Mouse (Mus musculus) testis, adult 2 months (tissue): ENCODE measurements at regions not wholly inside any gene's neighbourhood (a gene's known extent, or its start where the extent isn't known, plus 50 kb on each side); places are given as distances from the start of the nearest gene placed in this dataset.

ENCODE experiments used
- CTCF ChIP-seq: fragments of 200-500 bp; IDR thresholded peaks from 2 replicates; pipeline ENCODE4 v1.5.1; 2012; ENCODE audit warnings: low read depth, mild to moderate bottlenecking, inconsistent platforms, low read length, moderate library complexity; ENCODE audit not compliant: control insufficient read depth, insufficient read depth, insufficient replicate concordance
- POLR2A ChIP-seq: fragments of 200-500 bp; IDR thresholded peaks from 2 replicates; pipeline ENCODE4 v1.6.1; 2012; ENCODE audit warnings: low read depth, mild to moderate bottlenecking, inconsistent platforms, low read length, moderate library complexity; ENCODE audit not compliant: control insufficient read depth

- TF ChIP-seq CTCF (no peak), POLR2A (no peak)
Observed at GRCm38 (mm10) chr1:81744524-81744923, 488.4 kb upstream of the Gm9747 start.
